Mouse (Mus musculus): ENCODE results near the gene Gm6096. TPM values are rescaled to one million over a fixed set of nuclear protein-coding genes. Genes with fewer than 3 reads are reported as not detected.
A peak's percentile ranks its signal among the peaks of the same experiment; 100 is the strongest.
"Not testable (repeated sequence)": the region's sequence is repeated elsewhere in the genome, so short reads cannot be mapped to it uniquely, and the experiment has no call there.

The Gm6096 gene
- polyA plus RNA-seq (2015; fragmentation: Nextera tagmentation; extraction: Ambion mirVana), result not detected in 2 replicates

DNA sequence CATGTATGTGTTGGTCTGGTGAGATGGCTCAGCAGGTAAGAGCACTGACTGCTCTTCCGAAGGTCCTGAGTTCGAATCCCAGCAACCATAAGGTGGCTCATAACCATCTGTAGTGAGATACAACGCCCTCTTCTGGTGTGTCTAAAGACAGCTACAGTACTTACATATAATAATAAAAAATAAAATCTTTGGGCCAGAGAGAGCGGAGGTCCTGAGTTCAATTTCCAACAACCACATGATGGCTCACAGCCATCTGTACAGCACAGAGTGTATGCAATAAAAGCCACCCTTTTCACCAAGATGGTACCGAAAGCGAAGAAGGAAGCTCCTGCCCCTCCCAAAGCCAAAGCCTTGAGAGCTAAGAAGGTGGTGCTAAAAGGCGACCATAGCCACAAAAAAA lies at the start of gene Gm6096:
Gm6096 (plus strand) TSS at position 301 of the 400 bp plus-strand sequence.
- ATAC-seq (ENCODE audit: low FRiP score, low read depth), result no peak
- no peaks in the 10 kb centered on the region for H3K9me3 ChIP-seq
- 95% methylated on average over 7 of the region's 7 CpGs for WGBS
- no peaks in the 10 kb centered on the region for H3K4me1 ChIP-seq (replicated peaks)
- H3K36me3 ChIP-seq, result peaks cover 38% of the 10 kb centered on the region
- H3K4me3 ChIP-seq, result no peak within 1 kb of the TSS
- no peaks in the 10 kb centered on the region for H3K27me3 ChIP-seq
- H3K9ac ChIP-seq, result no peak within 1 kb of the TSS
- no peak within 1 kb of the TSS for H3K4me2 ChIP-seq
- H3K27ac ChIP-seq (replicated peaks), result peak within 1 kb of the TSS; percentile 3; the same call in 1 of the 2 replicates

DNA sequence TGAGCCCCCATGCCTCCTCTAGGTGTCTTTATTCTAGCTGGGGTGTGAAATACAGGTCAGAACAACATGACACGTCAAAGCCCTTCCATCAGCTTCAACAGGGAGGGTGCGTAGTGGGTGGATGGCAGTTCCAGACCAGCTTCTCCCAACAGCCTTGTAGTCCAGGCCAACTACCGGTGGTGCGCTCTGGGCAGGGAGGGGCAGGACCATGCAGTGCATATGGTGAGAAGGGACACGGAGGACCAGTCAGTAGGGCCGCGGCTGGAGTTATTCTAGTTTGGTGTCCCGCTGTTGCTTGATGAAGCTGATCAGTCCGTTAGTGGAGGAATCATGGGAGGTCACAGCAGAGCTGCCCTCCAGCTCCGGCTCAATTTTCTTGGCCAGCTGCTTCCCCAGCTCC lies 48.7 kb upstream of the Gm6096 start:
- H3K27ac ChIP-seq (replicated peaks); H3K27me3 ChIP-seq; H3K9ac ChIP-seq; H3K4me3 ChIP-seq; H3K9me3 ChIP-seq; H3K4me2 ChIP-seq; ATAC-seq (ENCODE audit: low FRiP score, low read depth); H3K4me1 ChIP-seq (replicated peaks): not testable (repeated sequence)
- peaks cover 68% of the 10 kb centered on the region for H3K36me3 ChIP-seq
- 90% methylated on average over 10 of the region's 10 CpGs for WGBS

DNA sequence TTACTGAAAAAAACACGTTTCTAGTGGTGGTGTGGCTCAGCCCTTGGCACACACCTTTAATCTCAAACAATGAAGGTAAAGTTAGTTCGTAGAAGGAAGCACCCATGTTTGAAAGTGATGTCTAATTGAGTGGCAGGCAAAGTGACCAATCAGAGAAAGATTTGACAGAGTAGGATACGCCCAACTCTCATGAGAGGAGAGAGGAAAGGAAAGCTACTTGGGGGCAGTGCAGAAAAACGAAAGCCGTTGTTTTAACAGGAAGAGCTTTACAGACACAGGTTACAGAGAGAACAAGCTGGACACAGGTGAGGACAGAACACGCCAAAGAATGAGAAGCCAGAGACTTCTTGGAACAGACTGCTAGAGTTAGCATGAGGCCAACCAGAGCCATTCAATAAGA lies 44.5 kb upstream of the Gm6096 start:
- H3K27ac ChIP-seq (replicated peaks), result no peak overlapping the region
- no peak for ATAC-seq (ENCODE audit: low FRiP score, low read depth)
- H3K36me3 ChIP-seq, result peaks cover 98% of the 10 kb centered on the region
- H3K27me3 ChIP-seq, result no peaks in the 10 kb centered on the region
- H3K4me3 ChIP-seq, result no peak overlapping the region
- H3K4me1 ChIP-seq (replicated peaks), result no peaks in the 10 kb centered on the region
- no peaks in the 10 kb centered on the region for H3K9me3 ChIP-seq
- no peak overlapping the region for H3K9ac ChIP-seq
- no peak overlapping the region for H3K4me2 ChIP-seq
- WGBS, result 96% methylated on average over 6 of the region's 6 CpGs

DNA sequence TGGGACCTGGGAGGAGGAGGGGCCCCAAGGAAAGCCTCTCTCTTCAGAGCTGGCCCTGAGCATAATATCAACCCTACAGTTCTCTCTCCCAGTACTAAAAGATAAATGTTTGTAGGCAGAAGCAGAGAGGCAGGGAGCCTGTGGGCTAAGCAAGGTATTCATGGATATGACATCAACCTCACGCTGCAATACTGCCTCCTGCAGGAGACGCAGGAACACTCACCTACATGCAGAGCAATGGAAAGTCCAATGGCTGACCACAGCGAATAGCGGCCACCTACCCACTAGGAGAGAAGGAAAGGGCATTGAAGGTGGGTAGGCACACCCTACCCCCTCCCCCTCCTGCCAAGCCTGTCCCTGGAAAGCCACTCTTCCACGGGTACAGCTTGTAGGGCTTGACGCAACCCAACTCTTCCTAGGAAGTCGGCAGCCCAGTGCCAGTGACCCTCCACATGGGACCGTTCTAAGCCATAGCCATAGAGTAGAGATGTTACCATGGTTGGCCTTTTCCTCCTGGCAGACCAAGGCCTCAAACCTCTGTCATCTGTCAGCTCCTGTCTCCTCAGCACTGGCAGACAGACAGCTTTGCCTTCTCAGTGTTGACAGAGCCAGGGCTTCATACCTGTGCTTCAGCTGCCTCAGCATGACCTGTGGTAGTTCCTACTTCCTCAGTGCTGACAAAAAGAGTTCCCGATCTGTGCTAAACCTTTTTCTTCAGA lies 42.7 kb upstream of the Gm6096 start:
- Histone ChIP-seq H3K9ac (no peak overlapping the region), H3K4me3 (no peak overlapping the region), H3K36me3 (peaks cover 97% of the 10 kb centered on the region), H3K4me1 (replicated peaks) (no peaks in the 10 kb centered on the region), H3K9me3 (no peaks in the 10 kb centered on the region), H3K4me2 (no peak overlapping the region), H3K27me3 (no peaks in the 10 kb centered on the region), H3K27ac (replicated peaks) (no peak overlapping the region)
- 94% methylated on average over 9 of the region's 9 CpGs for WGBS
- ATAC-seq (ENCODE audit: low FRiP score, low read depth), result no peak

DNA sequence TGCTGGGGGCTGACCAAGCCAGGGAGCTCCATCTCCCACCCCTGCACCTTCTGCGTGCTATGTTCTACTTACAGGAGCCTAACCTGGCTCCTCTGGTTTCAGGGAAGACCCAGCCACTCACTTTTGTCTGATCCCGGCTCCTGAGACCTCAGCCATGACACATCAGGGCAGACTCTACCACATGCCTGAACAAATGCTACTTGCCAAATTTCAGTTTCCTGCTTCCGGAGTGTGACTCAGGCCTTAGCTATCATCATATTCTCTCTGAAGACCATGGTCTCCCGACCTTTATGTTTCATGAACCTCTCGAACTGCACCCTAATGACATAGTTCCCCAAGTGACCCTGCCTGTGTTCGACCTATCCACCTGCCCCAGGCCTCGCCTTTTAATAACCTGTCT lies 37.6 kb upstream of the Gm6096 start:
- H3K36me3 ChIP-seq, result peaks cover 85% of the 10 kb centered on the region
- no peak overlapping the region for H3K4me2 ChIP-seq
- no peak overlapping the region for H3K4me3 ChIP-seq
- H3K9ac ChIP-seq, result no peak overlapping the region
- H3K27ac ChIP-seq (replicated peaks), result no peak overlapping the region
- 96% methylated on average over 7 of the region's 7 CpGs for WGBS
- H3K4me1 ChIP-seq (replicated peaks), result no peaks in the 10 kb centered on the region
- H3K9me3 ChIP-seq, result no peaks in the 10 kb centered on the region
- H3K27me3 ChIP-seq, result no peaks in the 10 kb centered on the region
- no peak for ATAC-seq (ENCODE audit: low FRiP score, low read depth)

DNA sequence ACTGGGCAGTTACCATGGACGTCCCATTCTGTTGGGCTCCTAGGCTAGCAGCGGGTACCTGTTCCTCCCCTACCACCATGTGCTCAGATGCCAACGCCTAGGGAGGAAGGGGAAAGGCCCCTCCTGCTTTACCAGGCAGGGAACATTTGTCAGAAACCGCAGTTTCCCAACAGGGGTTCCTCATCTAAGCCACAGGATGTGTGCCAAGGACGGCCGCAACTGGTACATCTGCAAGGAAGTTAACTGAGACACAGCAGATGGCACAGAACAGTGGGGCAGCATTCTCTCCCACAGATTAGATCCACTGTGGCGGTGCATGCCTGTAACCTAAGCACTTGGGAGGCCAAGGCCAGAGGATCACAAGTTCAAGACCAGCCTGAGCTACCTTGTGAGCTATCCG lies 36.2 kb upstream of the Gm6096 start:
- Histone ChIP-seq H3K27ac (replicated peaks) (no peak overlapping the region), H3K4me1 (replicated peaks) (no peaks in the 10 kb centered on the region), H3K9ac (no peak overlapping the region), H3K4me3 (no peak overlapping the region), H3K9me3 (no peaks in the 10 kb centered on the region), H3K36me3 (peaks cover 85% of the 10 kb centered on the region), H3K27me3 (no peaks in the 10 kb centered on the region), H3K4me2 (no peak overlapping the region)
- WGBS, result 85% methylated on average over 8 of the region's 8 CpGs
- no peak for ATAC-seq (ENCODE audit: low FRiP score, low read depth)

DNA sequence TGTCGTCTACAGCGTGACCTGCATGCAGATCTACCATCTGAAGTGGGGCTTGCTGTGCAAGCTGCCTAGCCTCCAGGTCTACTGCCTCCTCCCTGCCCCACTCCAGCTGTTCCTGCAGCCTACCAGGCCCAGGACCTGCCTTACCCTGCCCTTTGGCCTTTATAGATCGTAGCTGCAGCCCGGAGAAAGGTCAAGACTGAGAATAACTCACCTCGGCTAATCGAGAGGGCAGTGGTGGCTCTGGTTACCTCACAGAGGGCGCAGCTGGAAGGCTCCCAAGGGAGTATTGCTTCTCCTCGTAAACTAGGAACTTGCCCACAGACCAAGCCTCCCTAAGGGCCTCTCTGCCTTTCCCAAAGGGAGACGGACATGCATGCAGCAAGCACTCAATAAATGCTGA lies 35.4 kb upstream of the Gm6096 start:
- ATAC-seq (ENCODE audit: low FRiP score, low read depth), result no peak
- Histone ChIP-seq H3K4me2 (no peak overlapping the region), H3K27ac (replicated peaks) (no peak overlapping the region), H3K36me3 (peaks cover 85% of the 10 kb centered on the region), H3K4me1 (replicated peaks) (no peaks in the 10 kb centered on the region), H3K9me3 (no peaks in the 10 kb centered on the region), H3K27me3 (no peaks in the 10 kb centered on the region), H3K9ac (no peak overlapping the region), H3K4me3 (no peak overlapping the region)
- 93% methylated on average over 9 of the region's 9 CpGs for WGBS

DNA sequence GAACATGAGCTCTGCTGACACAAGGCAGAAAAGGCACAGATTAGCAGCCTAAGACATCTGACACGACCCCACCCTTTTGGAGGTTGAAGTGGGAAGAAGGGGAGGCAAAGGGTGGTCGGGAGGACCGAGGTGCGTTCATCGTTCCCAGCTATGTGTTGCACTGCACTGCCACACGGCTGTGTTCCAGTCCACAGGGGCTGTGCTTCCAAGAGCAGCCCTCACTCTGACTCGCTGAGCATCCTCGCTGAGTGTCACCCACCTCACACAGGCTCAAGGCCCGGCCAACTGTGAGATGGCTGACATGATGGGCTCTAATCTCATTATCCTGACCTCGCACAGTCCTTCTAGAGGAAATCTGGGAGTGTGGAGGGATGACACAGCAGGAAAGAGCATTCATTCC lies 34.4 kb upstream of the Gm6096 start:
- H3K27ac ChIP-seq (replicated peaks), result no peak overlapping the region
- no peaks in the 10 kb centered on the region for H3K9me3 ChIP-seq
- no peak overlapping the region for H3K9ac ChIP-seq
- WGBS, result 93% methylated on average over 10 of the region's 10 CpGs
- no peaks in the 10 kb centered on the region for H3K4me1 ChIP-seq (replicated peaks)
- no peak overlapping the region for H3K4me2 ChIP-seq
- no peaks in the 10 kb centered on the region for H3K27me3 ChIP-seq
- no peak for ATAC-seq (ENCODE audit: low FRiP score, low read depth)
- H3K4me3 ChIP-seq, result no peak overlapping the region
- H3K36me3 ChIP-seq, result peaks cover 85% of the 10 kb centered on the region

DNA sequence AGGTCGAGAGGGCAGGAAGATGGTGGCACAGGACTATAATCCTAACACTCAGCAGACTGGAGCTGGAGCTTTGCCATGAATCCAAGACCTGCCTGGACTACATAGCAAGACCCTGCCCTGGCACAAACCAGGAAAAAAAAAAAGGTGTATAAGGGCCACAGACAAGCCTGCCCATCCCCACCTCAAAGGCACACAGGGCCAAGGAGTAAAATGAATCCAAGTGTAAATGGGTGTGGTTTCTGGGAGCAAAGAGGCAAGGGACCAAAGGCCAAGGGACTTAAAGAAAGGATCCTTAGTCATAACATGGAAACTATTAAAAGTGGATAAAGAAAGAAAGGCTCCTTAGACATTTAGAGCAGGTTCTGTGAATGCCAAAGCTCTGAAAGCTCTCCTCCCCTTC lies 32.3 kb upstream of the Gm6096 start:
- no peaks in the 10 kb centered on the region for H3K9me3 ChIP-seq
- no peaks in the 10 kb centered on the region for H3K4me1 ChIP-seq (replicated peaks)
- H3K4me2 ChIP-seq, result no peak overlapping the region
- WGBS, result 78% methylated on average over 1 of the region's 1 CpGs
- H3K27me3 ChIP-seq, result no peaks in the 10 kb centered on the region
- ATAC-seq (ENCODE audit: low FRiP score, low read depth), result no peak
- no peak overlapping the region for H3K4me3 ChIP-seq
- H3K9ac ChIP-seq, result no peak overlapping the region
- H3K36me3 ChIP-seq, result peaks cover 85% of the 10 kb centered on the region
- no peak overlapping the region for H3K27ac ChIP-seq (replicated peaks)

DNA sequence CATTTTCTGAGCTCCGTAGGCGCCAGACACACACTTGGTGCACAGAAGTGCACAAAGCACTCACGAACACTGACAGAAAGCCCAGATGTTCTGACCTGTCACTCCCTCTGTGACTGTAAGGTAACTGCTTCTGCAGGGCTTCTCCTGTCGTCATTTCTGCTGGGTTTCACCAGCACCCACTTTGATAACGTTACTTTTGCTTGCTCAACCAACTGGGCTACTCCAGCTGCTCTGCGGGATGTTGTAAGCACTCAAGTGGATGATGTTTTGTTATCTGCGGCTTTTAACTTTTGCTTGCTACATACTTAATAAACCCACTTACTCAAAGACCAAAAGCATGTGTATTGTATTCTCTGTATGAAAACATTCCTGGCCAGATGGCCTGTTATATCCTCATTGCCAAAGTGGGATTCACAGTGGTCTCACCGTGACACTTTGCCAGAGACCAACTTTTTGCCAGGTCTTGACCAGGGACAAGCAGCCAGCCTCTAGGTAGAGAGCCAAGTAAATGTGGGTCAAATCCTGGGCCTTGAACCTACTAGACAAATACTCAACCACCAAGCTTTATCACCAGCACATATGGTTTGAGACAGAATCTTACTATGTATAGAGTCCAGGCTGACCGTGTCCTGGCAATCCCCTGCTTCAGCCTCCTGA lies 29.1 kb upstream of the Gm6096 start:
- no peak overlapping the region for H3K27ac ChIP-seq (replicated peaks)
- H3K9me3 ChIP-seq, result no peaks in the 10 kb centered on the region
- H3K36me3 ChIP-seq, result peaks cover 66% of the 10 kb centered on the region
- H3K9ac ChIP-seq, result no peak overlapping the region
- H3K4me2 ChIP-seq, result no peak overlapping the region
- no peak for ATAC-seq (ENCODE audit: low FRiP score, low read depth)
- 0 out of 2 replicates have a peak, but pooled peaks cover 7% of the 10 kb centered on the region for H3K4me1 ChIP-seq (replicated peaks)
- no peaks in the 10 kb centered on the region for H3K27me3 ChIP-seq
- WGBS, result 92% methylated on average over 9 of the region's 9 CpGs
- H3K4me3 ChIP-seq, result no peak overlapping the region

DNA sequence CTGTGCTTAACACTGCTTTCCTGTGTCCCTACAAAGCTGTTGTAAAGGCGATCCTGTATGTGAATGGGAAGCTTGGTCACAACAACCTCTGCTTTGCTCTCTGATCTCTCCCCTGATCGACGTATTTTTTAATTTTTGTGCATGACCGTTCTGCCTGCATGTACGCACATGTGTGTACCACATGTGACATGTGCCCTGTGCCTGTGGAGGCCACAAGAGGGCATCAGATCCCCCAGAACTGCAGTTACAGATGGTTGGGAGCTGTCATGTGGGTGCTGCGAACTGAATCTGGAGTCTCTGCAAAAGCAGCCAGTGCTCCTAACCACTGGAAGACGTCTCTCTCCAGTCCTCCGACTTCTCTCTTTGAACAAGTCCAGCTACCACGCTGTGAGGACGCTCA lies 28.5 kb upstream of the Gm6096 start:
- no peak overlapping the region for H3K4me2 ChIP-seq
- no peak overlapping the region for H3K9ac ChIP-seq
- H3K27me3 ChIP-seq, result no peaks in the 10 kb centered on the region
- peaks cover 10% of the 10 kb centered on the region for H3K4me1 ChIP-seq (replicated peaks)
- WGBS, result 92% methylated on average over 10 of the region's 10 CpGs
- no peak overlapping the region for H3K27ac ChIP-seq (replicated peaks)
- ATAC-seq (ENCODE audit: low FRiP score, low read depth), result no peak
- H3K4me3 ChIP-seq, result no peak overlapping the region
- no peaks in the 10 kb centered on the region for H3K9me3 ChIP-seq
- H3K36me3 ChIP-seq, result peaks cover 67% of the 10 kb centered on the region

DNA sequence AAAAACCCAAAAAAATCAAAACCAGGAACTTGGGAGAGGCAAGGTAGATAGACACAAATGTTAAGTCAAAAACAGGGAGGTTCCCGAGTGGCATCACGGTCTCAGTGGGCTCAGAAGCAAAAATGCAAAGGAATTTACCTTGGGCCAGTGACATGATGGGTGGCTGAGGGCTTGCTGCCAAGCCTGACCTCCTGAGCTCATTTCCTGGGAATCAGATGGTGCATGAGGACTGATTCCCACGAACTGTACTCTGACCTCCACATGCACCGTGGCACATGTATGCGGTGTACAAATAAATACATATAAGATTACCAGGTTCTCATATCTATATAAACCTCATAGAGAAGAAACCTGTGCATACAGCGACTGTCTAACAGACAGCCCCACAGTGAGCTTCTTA lies 26.5 kb upstream of the Gm6096 start:
- no peak for ATAC-seq (ENCODE audit: low FRiP score, low read depth)
- H3K9ac ChIP-seq, result no peak overlapping the region
- no peak overlapping the region for H3K4me2 ChIP-seq
- H3K27ac ChIP-seq (replicated peaks), result no peak overlapping the region
- H3K4me3 ChIP-seq, result no peak overlapping the region
- H3K36me3 ChIP-seq, result peaks cover 51% of the 10 kb centered on the region
- peaks cover 29% of the 10 kb centered on the region for H3K4me1 ChIP-seq (replicated peaks)
- no peaks in the 10 kb centered on the region for H3K27me3 ChIP-seq
- 89% methylated on average over 6 of the region's 6 CpGs for WGBS
- H3K9me3 ChIP-seq, result no peaks in the 10 kb centered on the region
